Mouse (Mus musculus): ENCODE data around the gene B3galt6.

B3galt6 gene

DNA sequence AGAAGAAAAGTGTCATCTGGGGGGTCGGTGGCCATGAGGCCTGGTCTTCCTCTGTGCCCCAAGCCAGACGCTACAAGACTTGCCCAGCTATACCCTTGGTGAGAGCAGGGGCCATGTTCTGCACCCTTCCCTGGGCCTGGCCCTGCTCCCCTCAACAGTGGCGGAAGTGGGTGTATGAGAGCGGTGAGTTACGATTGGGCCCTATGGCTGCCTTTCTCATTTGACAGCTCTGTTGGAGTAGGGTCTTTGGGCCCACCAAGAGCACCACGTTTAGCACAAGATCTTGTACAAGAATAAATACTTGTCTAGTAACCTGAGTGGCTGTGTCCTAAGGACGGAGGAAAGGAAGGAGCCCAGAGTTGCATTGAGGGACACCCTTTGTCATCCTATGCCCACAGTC, 36.1 kb upstream of the B3galt6 start:
- no peaks in the 10 kb centered on the region for H3K9me3 ChIP-seq (ENCODE audit: low read length)
- TF ChIP-seq NANOG (IDR thresholded peaks at IDR 0.05; ENCODE audit: borderline replicate concordance, low read length), result no peak
- no peak for TF ChIP-seq CTCF (conservative IDR thresholded peaks at IDR 0.05; ENCODE audit: low read length)
- H3K27me3 ChIP-seq (ENCODE audit: insufficient read depth, low read length), result no peaks in the 10 kb centered on the region
- H3K36me3 ChIP-seq (ENCODE audit: insufficient read depth, low read length), result peaks cover 53% of the 10 kb centered on the region
- H3K4me3 ChIP-seq (replicated peaks; ENCODE audit: low read length), result no peak overlapping the region
- peaks cover 46% of the 10 kb centered on the region for H3K4me1 ChIP-seq (replicated peaks; ENCODE audit: low read depth, low read length)

DNA sequence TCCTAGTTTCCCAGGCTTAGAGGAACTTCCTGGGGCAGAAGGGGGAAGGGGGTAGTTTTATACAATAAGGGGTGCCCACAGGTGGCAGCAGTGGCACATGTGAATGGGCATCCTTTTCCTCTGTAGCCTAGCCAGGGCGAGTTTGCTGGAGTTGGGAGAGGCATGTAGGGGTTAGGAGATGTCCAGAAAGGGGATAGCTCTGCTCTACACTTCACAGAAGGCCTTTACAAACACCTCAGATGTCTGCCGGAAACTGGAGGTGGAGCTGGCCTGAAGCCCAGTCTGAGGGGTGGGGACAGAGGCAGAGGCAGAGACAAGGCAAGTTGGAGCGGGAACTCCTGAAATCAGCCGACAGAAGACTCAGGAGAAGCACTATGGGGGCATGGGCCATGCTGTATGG, 33.6 kb upstream of the B3galt6 start, which contains the start of gene Tnfrsf18:
Gene Tnfrsf18 (plus strand): TSS at position 152 of the 400 bp plus-strand sequence.
- Histone ChIP-seq H3K4me1 (replicated peaks; ENCODE audit: low read depth, low read length) (peaks cover 39% of the 10 kb centered on the region), H3K36me3 (ENCODE audit: insufficient read depth, low read length) (peaks cover 53% of the 10 kb centered on the region), H3K4me3 (replicated peaks; ENCODE audit: low read length) (no peak within 1 kb of the TSS), H3K9me3 (ENCODE audit: low read length) (no peaks in the 10 kb centered on the region), H3K27me3 (ENCODE audit: insufficient read depth, low read length) (no peaks in the 10 kb centered on the region)
- TF ChIP-seq NANOG (IDR thresholded peaks at IDR 0.05; ENCODE audit: borderline replicate concordance, low read length) (no peak), POU5F1 (IDR thresholded peaks at IDR 0.05; ENCODE audit: borderline replicate concordance, low read length) (no peak), CTCF (conservative IDR thresholded peaks at IDR 0.05; ENCODE audit: low read length) (no peak)

DNA sequence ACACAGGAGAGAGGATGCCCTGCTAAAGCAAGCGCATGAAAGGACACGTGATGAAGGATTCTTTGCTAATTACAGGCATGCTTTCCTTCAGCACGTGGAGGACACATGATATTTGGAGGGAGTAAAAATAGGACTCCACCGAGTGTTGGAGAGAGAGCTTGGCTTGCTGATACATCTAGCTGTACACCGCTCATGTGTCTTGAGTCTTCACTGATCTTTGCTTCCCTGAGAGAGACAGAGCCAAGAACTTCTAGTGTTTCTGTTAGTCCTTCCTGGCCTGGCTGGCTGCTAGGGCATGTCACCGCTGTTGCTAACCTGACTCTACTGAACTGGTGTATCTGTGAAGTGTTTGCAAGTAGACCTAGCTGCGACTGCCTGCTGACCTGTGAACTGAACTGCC, 31.7 kb upstream of the B3galt6 start:
- TF ChIP-seq NANOG (IDR thresholded peaks at IDR 0.05; ENCODE audit: borderline replicate concordance, low read length) (no peak), CTCF (conservative IDR thresholded peaks at IDR 0.05; ENCODE audit: low read length) (no peak), POU5F1 (IDR thresholded peaks at IDR 0.05; ENCODE audit: borderline replicate concordance, low read length) (no peak)
- H3K4me1 ChIP-seq (replicated peaks; ENCODE audit: low read depth, low read length), result peaks cover 28% of the 10 kb centered on the region
- H3K36me3 ChIP-seq (ENCODE audit: insufficient read depth, low read length), result peaks cover 42% of the 10 kb centered on the region
- H3K27me3 ChIP-seq (ENCODE audit: insufficient read depth, low read length), result no peaks in the 10 kb centered on the region
- H3K4me3 ChIP-seq (replicated peaks; ENCODE audit: low read length), result no peak overlapping the region
- no peaks in the 10 kb centered on the region for H3K9me3 ChIP-seq (ENCODE audit: low read length)

DNA sequence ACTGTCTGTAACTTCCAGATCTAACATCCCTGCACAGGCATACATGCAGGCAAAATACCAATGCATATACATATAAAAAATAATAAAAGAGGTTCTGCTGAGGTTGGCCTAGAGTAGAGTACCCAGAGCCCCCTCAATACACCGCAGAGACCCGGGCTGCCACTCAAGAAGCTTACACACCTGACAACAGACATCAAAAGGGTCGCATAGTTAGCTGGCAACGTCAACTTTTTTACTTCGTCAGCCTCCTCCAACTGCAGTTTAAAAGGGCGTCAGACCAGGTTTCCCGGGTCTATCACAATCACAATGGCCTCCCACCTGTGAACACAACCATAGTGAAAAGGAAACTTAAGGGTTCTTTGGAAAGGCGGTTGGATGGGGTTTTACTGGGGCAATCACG, 31.1 kb upstream of the B3galt6 start:
- no peaks in the 10 kb centered on the region for H3K27me3 ChIP-seq (ENCODE audit: insufficient read depth, low read length)
- TF ChIP-seq NANOG (IDR thresholded peaks at IDR 0.05; ENCODE audit: borderline replicate concordance, low read length) (no peak), POU5F1 (IDR thresholded peaks at IDR 0.05; ENCODE audit: borderline replicate concordance, low read length) (no peak), CTCF (conservative IDR thresholded peaks at IDR 0.05; ENCODE audit: low read length) (no peak)
- H3K9me3 ChIP-seq (ENCODE audit: low read length), result no peaks in the 10 kb centered on the region
- H3K4me1 ChIP-seq (replicated peaks; ENCODE audit: low read depth, low read length), result peaks cover 28% of the 10 kb centered on the region
- peaks cover 36% of the 10 kb centered on the region for H3K36me3 ChIP-seq (ENCODE audit: insufficient read depth, low read length)
- H3K4me3 ChIP-seq (replicated peaks; ENCODE audit: low read length), result no peak overlapping the region

DNA sequence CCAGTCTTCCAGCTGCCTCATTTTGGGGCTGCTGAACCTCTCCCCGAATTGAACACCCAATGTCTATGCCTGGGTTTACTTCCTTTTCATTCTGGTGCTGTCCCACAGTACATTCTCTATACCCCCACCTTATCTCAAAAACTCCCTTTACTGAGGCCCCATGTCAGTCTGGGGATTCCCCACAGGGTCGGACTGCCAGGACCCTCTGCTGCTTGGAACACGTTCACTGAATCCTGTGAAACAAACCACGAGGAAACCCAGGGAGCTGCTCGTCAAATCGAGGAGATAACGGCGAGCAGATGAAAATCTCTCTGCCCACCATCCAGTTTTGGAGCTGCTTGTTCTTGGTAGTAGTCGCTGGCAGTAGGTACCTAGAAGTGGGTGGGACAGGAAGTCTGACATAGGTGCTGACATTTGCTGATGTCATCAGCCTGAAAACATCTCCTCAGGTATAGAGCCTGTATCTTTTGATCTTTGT, 29.5 kb upstream of the B3galt6 start:
- H3K9me3 ChIP-seq (ENCODE audit: low read length), result no peaks in the 10 kb centered on the region
- peaks cover 20% of the 10 kb centered on the region for H3K36me3 ChIP-seq (ENCODE audit: insufficient read depth, low read length)
- peaks cover 28% of the 10 kb centered on the region for H3K4me1 ChIP-seq (replicated peaks; ENCODE audit: low read depth, low read length)
- H3K4me3 ChIP-seq (replicated peaks; ENCODE audit: low read length), result no peak overlapping the region
- TF ChIP-seq NANOG (IDR thresholded peaks at IDR 0.05; ENCODE audit: borderline replicate concordance, low read length) (no peak), POU5F1 (IDR thresholded peaks at IDR 0.05; ENCODE audit: borderline replicate concordance, low read length) (no peak), CTCF (conservative IDR thresholded peaks at IDR 0.05; ENCODE audit: low read length) (no peak)
- H3K27me3 ChIP-seq (ENCODE audit: insufficient read depth, low read length), result no peaks in the 10 kb centered on the region

DNA sequence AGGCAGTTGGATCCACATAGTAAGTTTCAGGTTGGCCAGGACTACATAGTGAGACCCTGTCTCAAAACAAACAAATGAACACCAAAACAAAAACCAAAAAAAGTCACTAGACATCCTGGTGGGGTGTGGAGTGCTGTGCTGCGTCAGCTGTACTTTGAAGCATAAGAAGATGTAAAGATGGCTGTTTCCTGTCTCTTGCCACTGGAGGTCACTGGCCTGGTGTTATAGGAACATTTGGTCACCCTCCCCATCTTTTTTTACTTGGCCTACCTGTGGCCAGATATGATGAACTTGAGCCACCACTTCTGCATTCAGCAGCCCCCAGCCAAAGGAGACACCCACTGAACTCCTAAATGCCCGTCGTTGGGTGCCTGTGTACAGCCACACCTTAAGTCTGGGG, 28.9 kb upstream of the B3galt6 start:
- no peak overlapping the region for H3K4me3 ChIP-seq (replicated peaks; ENCODE audit: low read length)
- H3K9me3 ChIP-seq (ENCODE audit: low read length), result no peaks in the 10 kb centered on the region
- H3K4me1 ChIP-seq (replicated peaks; ENCODE audit: low read depth, low read length), result peaks cover 27% of the 10 kb centered on the region
- TF ChIP-seq NANOG (IDR thresholded peaks at IDR 0.05; ENCODE audit: borderline replicate concordance, low read length) (no peak), CTCF (conservative IDR thresholded peaks at IDR 0.05; ENCODE audit: low read length) (no peak), POU5F1 (IDR thresholded peaks at IDR 0.05; ENCODE audit: borderline replicate concordance, low read length) (no peak)
- H3K36me3 ChIP-seq (ENCODE audit: insufficient read depth, low read length), result peaks cover 16% of the 10 kb centered on the region
- no peaks in the 10 kb centered on the region for H3K27me3 ChIP-seq (ENCODE audit: insufficient read depth, low read length)

DNA sequence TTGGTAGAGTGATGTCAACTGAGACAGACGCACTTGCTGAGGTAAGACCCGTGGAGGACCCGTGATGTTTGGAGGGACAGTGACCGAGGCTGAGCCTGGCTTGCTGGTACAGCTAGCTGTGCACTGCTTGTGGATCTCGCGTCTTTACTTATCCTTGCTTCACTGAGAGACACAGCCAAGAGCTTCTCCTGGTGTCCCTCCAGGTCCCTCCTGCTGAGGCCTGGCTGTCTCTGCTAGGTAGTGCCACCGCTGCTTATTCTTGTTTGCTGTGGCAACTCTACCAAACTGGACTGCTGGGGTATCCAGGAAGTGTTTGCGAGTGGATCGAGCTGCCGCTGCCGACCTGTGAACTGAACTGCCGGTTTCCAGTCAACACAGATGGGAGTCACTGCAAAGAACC, 27.3 kb upstream of the B3galt6 start:
- no peaks in the 10 kb centered on the region for H3K27me3 ChIP-seq (ENCODE audit: insufficient read depth, low read length)
- H3K4me3 ChIP-seq (replicated peaks; ENCODE audit: low read length), result no peak overlapping the region
- no peaks in the 10 kb centered on the region for H3K9me3 ChIP-seq (ENCODE audit: low read length)
- H3K36me3 ChIP-seq (ENCODE audit: insufficient read depth, low read length), result peaks cover 19% of the 10 kb centered on the region; the same call in 1 of the 2 replicates
- TF ChIP-seq NANOG (IDR thresholded peaks at IDR 0.05; ENCODE audit: borderline replicate concordance, low read length) (no peak), CTCF (conservative IDR thresholded peaks at IDR 0.05; ENCODE audit: low read length) (no peak)
- H3K4me1 ChIP-seq (replicated peaks; ENCODE audit: low read depth, low read length), result peaks cover 18% of the 10 kb centered on the region

DNA sequence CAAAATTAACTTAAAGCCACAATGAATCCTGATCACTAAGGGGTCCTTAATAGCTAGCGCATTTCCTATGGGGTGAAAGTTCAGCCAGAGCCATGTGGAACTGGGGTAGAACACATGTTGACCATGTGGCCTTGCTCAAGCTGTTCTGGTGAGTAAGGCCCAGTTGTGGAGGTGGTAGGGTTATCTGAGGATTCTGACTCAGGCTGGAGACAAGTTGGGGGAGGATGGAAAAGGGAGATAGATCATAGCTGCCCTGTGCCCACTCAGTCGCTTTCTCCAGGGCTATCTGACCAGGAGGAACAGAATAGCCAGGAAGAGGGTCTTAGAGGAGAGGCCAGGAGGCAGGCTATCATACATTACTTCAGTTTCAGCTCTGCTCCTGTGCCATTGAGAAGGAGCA, 22.0 kb upstream of the B3galt6 start:
- Histone ChIP-seq H3K4me3 (replicated peaks; ENCODE audit: low read length) (no peak overlapping the region), H3K4me1 (replicated peaks; ENCODE audit: low read depth, low read length) (peaks cover 9% of the 10 kb centered on the region), H3K27me3 (ENCODE audit: insufficient read depth, low read length) (no peaks in the 10 kb centered on the region), H3K36me3 (ENCODE audit: insufficient read depth, low read length) (peaks cover 68% of the 10 kb centered on the region), H3K9me3 (ENCODE audit: low read length) (no peaks in the 10 kb centered on the region)
- no peak for TF ChIP-seq POU5F1 (IDR thresholded peaks at IDR 0.05; ENCODE audit: borderline replicate concordance, low read length)
- no peak for TF ChIP-seq NANOG (IDR thresholded peaks at IDR 0.05; ENCODE audit: borderline replicate concordance, low read length)
- TF ChIP-seq CTCF (conservative IDR thresholded peaks at IDR 0.05; ENCODE audit: low read length), result no peak

DNA sequence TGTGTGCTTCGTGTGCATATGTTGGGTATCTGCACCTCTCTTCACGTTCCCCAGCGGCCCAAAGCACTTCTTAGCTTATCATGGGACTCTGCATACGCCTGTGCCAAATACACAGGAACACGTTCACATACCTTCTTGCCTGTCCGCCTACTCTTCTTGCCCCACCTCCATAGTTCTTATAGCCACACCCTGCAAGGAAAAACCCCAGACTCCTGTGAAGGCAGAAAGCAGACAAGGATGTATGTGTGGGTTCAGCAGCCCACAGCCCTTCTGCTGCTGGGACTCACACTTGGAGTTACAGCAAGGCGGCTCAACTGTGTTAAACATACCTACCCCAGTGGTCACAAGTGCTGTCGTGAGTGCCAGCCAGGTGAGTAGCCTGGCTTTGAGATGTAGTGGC, 21.2 kb upstream of the B3galt6 start, which contains the start of gene Tnfrsf4:
Gene Tnfrsf4 (plus strand): TSS at position 207 of the 400 bp plus-strand sequence.
- H3K4me3 ChIP-seq (replicated peaks; ENCODE audit: low read length), result no peak within 1 kb of the TSS
- H3K4me1 ChIP-seq (replicated peaks; ENCODE audit: low read depth, low read length), result peaks cover 9% of the 10 kb centered on the region
- peaks cover 76% of the 10 kb centered on the region for H3K36me3 ChIP-seq (ENCODE audit: insufficient read depth, low read length)
- H3K9me3 ChIP-seq (ENCODE audit: low read length), result no peaks in the 10 kb centered on the region
- TF ChIP-seq CTCF (conservative IDR thresholded peaks at IDR 0.05; ENCODE audit: low read length) (no peak), POU5F1 (IDR thresholded peaks at IDR 0.05; ENCODE audit: borderline replicate concordance, low read length) (no peak), NANOG (IDR thresholded peaks at IDR 0.05; ENCODE audit: borderline replicate concordance, low read length) (no peak)
- H3K27me3 ChIP-seq (ENCODE audit: insufficient read depth, low read length), result no peaks in the 10 kb centered on the region
